Comparison of ENCODE assay signal across 10 mouse cellular contexts in genomic region chr12:80998528-80999221, GRCm38 (mm10). TPM values are rescaled to one million over a fixed set of nuclear protein-coding genes. Genes with fewer than 3 reads are reported as not detected.
DNase-seq lines count a peak whose midpoint lies in the region; ATAC-seq lines count a peak whose summit lies in the region.
"Had no signal": no experiment of that assay in that cellular context is flagged by ENCODE, and none has a peak within 500 bp of the region (broad histone marks: within the 10 kb centered on the region; RNA-seq: fewer than 3 reads in every experiment).

No protein-coding gene starts in this region.

- peak overlapping the region; percentile 38 for H3K4me2 ChIP-seq in heart, embryonic 14.5 days (ENCODE audit: low read length)
- peak overlapping the region; percentile 36 for H3K4me2 ChIP-seq in intestine, embryonic 14.5 days (ENCODE audit: low read length)
- peak overlapping the region; percentile 52 for H3K4me2 ChIP-seq in neural tube, embryonic 12.5 days (replicated peaks)

- H3K4me3 ChIP-seq in heart, embryonic 14.5 days (ENCODE audit: control insufficient read depth in 1 of 2, insufficient read depth in 1 of 2, low read depth in 1 of 2, low read length in 2 of 2) = peak overlapping the region in 1 of 2 experiments; percentile 12; a peak in 1 of 4 replicates
- no peak overlapping the region for H3K4me3 ChIP-seq in intestine, embryonic 14.5 days (ENCODE audit: low read depth, low read length)
- H3K4me3 ChIP-seq in neural tube, embryonic 12.5 days = peak overlapping the region; percentile 13; the same call in 1 of the 2 replicates

- 5% methylated on average over 33 of the region's 33 CpGs for WGBS in heart, embryonic 14.5 days
- WGBS in intestine, embryonic 14.5 days = 15% methylated on average over 33 of the region's 33 CpGs
- WGBS in neural tube, embryonic 12.5 days = 2% methylated on average over 33 of the region's 33 CpGs

- H3K9me3 ChIP-seq in heart, embryonic 14.5 days (ENCODE audit: control insufficient read depth, low read length) = peaks cover 4% of the 10 kb centered on the region; the same call in 1 of the 2 replicates
- 0 out of 2 replicates have a peak, but pooled peaks cover 3% of the 10 kb centered on the region for H3K9me3 ChIP-seq in intestine, embryonic 14.5 days (ENCODE audit: control insufficient read depth, low read length)
- peaks cover 5% of the 10 kb centered on the region; the same call in 1 of the 2 replicates for H3K9me3 ChIP-seq in neural tube, embryonic 12.5 days

- ATAC-seq in heart, embryonic 14.5 days (ENCODE audit: insufficient number of reproducible peaks, insufficient read depth, low FRiP score, low read depth) = no peak
- no peak for ATAC-seq in intestine, embryonic 14.5 days (replicated peaks; ENCODE audit: low FRiP score, low TSS enrichment, low read depth)
- peak; percentile 86 for ATAC-seq in neural tube, embryonic 12.5 days (ENCODE audit: low FRiP score, low read depth)

- no peak overlapping the region for H3K9ac ChIP-seq in heart, embryonic 14.5 days (ENCODE audit: low read length)
- no peak overlapping the region for H3K9ac ChIP-seq in intestine, embryonic 14.5 days (ENCODE audit: low read length)
- peak overlapping the region; percentile 21; the same call in 1 of the 2 replicates for H3K9ac ChIP-seq in neural tube, embryonic 12.5 days

- 0 out of 4 replicates have a peak, but pooled peaks cover 0 to 4% of the 10 kb centered on the region in 2 experiments for H3K4me1 ChIP-seq in heart, embryonic 14.5 days (ENCODE audit: control insufficient read depth in 2 of 2, insufficient read depth in 2 of 2, low read length in 2 of 2)
- H3K4me1 ChIP-seq in intestine, embryonic 14.5 days (replicated peaks; ENCODE audit: control insufficient read depth, insufficient read depth, low read length) = no peaks in the 10 kb centered on the region
- peaks cover 35% of the 10 kb centered on the region for H3K4me1 ChIP-seq in neural tube, embryonic 12.5 days

- peaks cover 27% of the 10 kb centered on the region for H3K27me3 ChIP-seq in heart, embryonic 14.5 days (ENCODE audit: control insufficient read depth, insufficient read depth, low read length)
- H3K27me3 ChIP-seq in intestine, embryonic 14.5 days (replicated peaks; ENCODE audit: control insufficient read depth, insufficient read depth, low read length) = 0 out of 2 replicates have a peak, but pooled peaks cover 6% of the 10 kb centered on the region
- 0 out of 2 replicates have a peak, but pooled peaks cover 4% of the 10 kb centered on the region for H3K27me3 ChIP-seq in neural tube, embryonic 12.5 days (replicated peaks)

- no peaks in the 10 kb centered on the region for H3K36me3 ChIP-seq in heart, embryonic 14.5 days (ENCODE audit: control insufficient read depth, insufficient read depth, low read length)
- H3K36me3 ChIP-seq in intestine, embryonic 14.5 days (ENCODE audit: control insufficient read depth, insufficient read depth, low read length) = no peaks in the 10 kb centered on the region
- no peaks in the 10 kb centered on the region for H3K36me3 ChIP-seq in neural tube, embryonic 12.5 days
- H3K36me3 ChIP-seq: G1E had no signal

- no peak overlapping the region for H3K27ac ChIP-seq in heart, embryonic 14.5 days (replicated peaks in 1 of 2; ENCODE audit: control insufficient read depth in 1 of 2, insufficient read depth in 1 of 2, low read depth in 2 of 2, low read length in 2 of 2)
- H3K27ac ChIP-seq in intestine, embryonic 14.5 days (ENCODE audit: low read depth) = no peak overlapping the region
- H3K27ac ChIP-seq in neural tube, embryonic 12.5 days = peak overlapping the region; percentile 37; the same call in 1 of the 2 replicates

- no peak for DNase-seq in heart, adult 8-10 months (ENCODE audit: low spot score)
- DNase-seq in embryo, embryonic 10 days (ENCODE audit: low spot score) = peak; percentile 76
- DNase-seq in intestine, embryonic 14.5 days (ENCODE audit: low spot score) = peak; percentile 58
- no peak for DNase-seq in urinary bladder, postnatal 10 days (ENCODE audit: low spot score)
- no peak for DNase-seq in kidney, adult 18-20 months
- DNase-seq in yolk sac, embryonic 10.5 days (ENCODE audit: low spot score) = no peak

RNA-seq across cellular contexts. Expression of gene Smoc1, which starts 27.9 kb away (rescaled TPM):
- polyA plus RNA-seq in heart, embryonic 14.5 days (2014; fragmentation: Nextera tagmentation; extraction: Ambion mirVana) = 8.1 and 8.6 TPM in 2 replicates
- 1 to 10 TPM; 5.1 to 6.7 (median 5.6) TPM for total RNA-seq in heart, adult 8-10 months (2022)
- polyA plus RNA-seq in intestine, embryonic 14.5 days (2014; fragmentation: Nextera tagmentation; extraction: Ambion mirVana) = 8.8 and 10.9 TPM in 2 replicates
- polyA plus RNA-seq in neural tube, embryonic 12.5 days (2016; fragmentation: Nextera tagmentation; extraction: Ambion mirVana) = 14.7 and 20.7 TPM in 2 replicates

RNA-seq across cellular contexts. Expression of gene Slc10a1, which starts 30.2 kb away (rescaled TPM):
- polyA plus RNA-seq in heart, embryonic 14.5 days (2014; fragmentation: Nextera tagmentation; extraction: Ambion mirVana) = 0.58 and 0.74 TPM in 2 replicates
- not detected for total RNA-seq in heart, adult 8-10 months (2022)
- 0.50 and 0.74 TPM in 2 replicates for polyA plus RNA-seq in intestine, embryonic 14.5 days (2014; fragmentation: Nextera tagmentation; extraction: Ambion mirVana)
- 0.30 and 0.46 TPM in 2 replicates for polyA plus RNA-seq in neural tube, embryonic 12.5 days (2016; fragmentation: Nextera tagmentation; extraction: Ambion mirVana)
- total RNA-seq: layer of hippocampus, postnatal 10 days had no signal
- polyA plus RNA-seq: G1E had no signal

RNA-seq across cellular contexts. Expression of gene Srsf5, which starts 53.4 kb away (rescaled TPM):
- 208 and 242 TPM in 2 replicates for polyA plus RNA-seq in heart, embryonic 14.5 days (2014; fragmentation: Nextera tagmentation; extraction: Ambion mirVana)
- total RNA-seq in heart, adult 8-10 months (2022) = 100 to 1,000 TPM in 2 of 4 experiments, 10 to 100 TPM in 2; 63.1 to 209 (median 139) TPM
- 350 and 386 TPM in 2 replicates for polyA plus RNA-seq in intestine, embryonic 14.5 days (2014; fragmentation: Nextera tagmentation; extraction: Ambion mirVana)
- polyA plus RNA-seq in neural tube, embryonic 12.5 days (2016; fragmentation: Nextera tagmentation; extraction: Ambion mirVana) = 523 and 578 TPM in 2 replicates

Comparison
In these comparisons a context has a peak if more than half of its experiments do, and no peak if none do; other contexts are left out.
1. DNase-seq: peak in embryo, embryonic 10 days (single experiment) and intestine, embryonic 14.5 days (single experiment); none in heart, adult 8-10 months (single experiment), urinary bladder, postnatal 10 days (single experiment), kidney, adult 18-20 months (single experiment) and yolk sac, embryonic 10.5 days (single experiment).
2. Peak in every context shown above with its lines, with median percentiles within 50 percentile points of each other: H3K4me2 ChIP-seq.